Mouse (Mus musculus): ENCODE measurements around the gene Gm45140.

The Gm45140 gene

GRCm38 (mm10) chr6:87835695-87836094 is at the start of gene Gm45140:
Gene Gm45140 (minus strand): TSS chr6:87835795.
- DNase-seq (ENCODE audit: low read depth): no peak

- DNase-seq (ENCODE audit: low read depth): no peak
These were observed 47.2 kb upstream of the Gm45140 start for GRCm38 (mm10) chr6:87882816-87883215.

- no peak for DNase-seq (ENCODE audit: low read depth)
These were observed 46.6 kb upstream of the Gm45140 start for GRCm38 (mm10) chr6:87882221-87882620.

GRCm38 (mm10) chr6:87879628-87880027 is 44.0 kb upstream of the Gm45140 start:
- DNase-seq (ENCODE audit: low read depth): no peak

- DNase-seq (ENCODE audit: low read depth): no peak
These were observed 43.4 kb upstream of the Gm45140 start for GRCm38 (mm10) chr6:87879010-87879409.

GRCm38 (mm10) chr6:87876068-87876643 is 40.6 kb upstream of the Gm45140 start:
- DNase-seq (ENCODE audit: low read depth): no peak

- DNase-seq (ENCODE audit: low read depth): no peak
These were observed 40.0 kb upstream of the Gm45140 start for GRCm38 (mm10) chr6:87875562-87875961.

GRCm38 (mm10) chr6:87875083-87875482 is 39.5 kb upstream of the Gm45140 start:
- DNase-seq (ENCODE audit: low read depth): no peak

GRCm38 (mm10) chr6:87873963-87874362 is 38.4 kb upstream of the Gm45140 start:
- DNase-seq (ENCODE audit: low read depth): no peak

GRCm38 (mm10) chr6:87873104-87873503 is 37.5 kb upstream of the Gm45140 start:
- no peak for DNase-seq (ENCODE audit: low read depth)

GRCm38 (mm10) chr6:87871240-87871639 is 35.6 kb upstream of the Gm45140 start:
- DNase-seq (ENCODE audit: low read depth): no peak

- DNase-seq (ENCODE audit: low read depth): no peak
These were observed 34.8 kb upstream of the Gm45140 start for GRCm38 (mm10) chr6:87870440-87870839.

GRCm38 (mm10) chr6:87868871-87869506 is 33.4 kb upstream of the Gm45140 start:
- peak; percentile 45 for DNase-seq (ENCODE audit: low read depth)

GRCm38 (mm10) chr6:87867256-87867655 is 31.7 kb upstream of the Gm45140 start:
- DNase-seq (ENCODE audit: low read depth): no peak

GRCm38 (mm10) chr6:87866211-87866610 is 30.6 kb upstream of the Gm45140 start:
- no peak for DNase-seq (ENCODE audit: low read depth)

GRCm38 (mm10) chr6:87857071-87857470 is 21.5 kb upstream of the Gm45140 start:
- no peak for DNase-seq (ENCODE audit: low read depth)

GRCm38 (mm10) chr6:87853446-87853845 is 17.9 kb upstream of the Gm45140 start:
- no peak for DNase-seq (ENCODE audit: low read depth)

- no peak for DNase-seq (ENCODE audit: low read depth)
These were observed 16.3 kb upstream of the Gm45140 start for GRCm38 (mm10) chr6:87851871-87852270.

- peak; percentile 95 for DNase-seq (ENCODE audit: low read depth)
These were observed 15.5 kb upstream of the Gm45140 start, which contains the start of gene Cnbp for GRCm38 (mm10) chr6:87850900-87851614. Gene Cnbp (minus strand): TSS chr6:87851106.

- no peak for DNase-seq (ENCODE audit: low read depth)
These were observed 14.7 kb upstream of the Gm45140 start for GRCm38 (mm10) chr6:87850155-87850899.

- DNase-seq (ENCODE audit: low read depth): no peak
These were observed 14.2 kb upstream of the Gm45140 start for GRCm38 (mm10) chr6:87849780-87850154.

GRCm38 (mm10) chr6:87846813-87847212 is 11.2 kb upstream of the Gm45140 start:
- no peak for DNase-seq (ENCODE audit: low read depth)
